Mouse (Mus musculus): ENCODE data around the gene Adam17.

The Adam17 gene

GRCm38 (mm10) chr12:21305741-21306140 lies 67.7 kb downstream of the Adam17 start:
- DNase-seq: no peak

GRCm38 (mm10) chr12:21302361-21302783 lies 71.1 kb downstream of the Adam17 start:
- no peak for DNase-seq

GRCm38 (mm10) chr12:21301932-21302331 lies 71.5 kb downstream of the Adam17 start:
- DNase-seq: no peak

GRCm38 (mm10) chr12:21301324-21301723 lies 72.1 kb downstream of the Adam17 start:
- no peak for DNase-seq

- no peak for DNase-seq
These were observed 74.6 kb downstream of the Adam17 start for GRCm38 (mm10) chr12:21298856-21299255.

GRCm38 (mm10) chr12:21289651-21290050 lies 83.8 kb downstream of the Adam17 start:
- DNase-seq: no peak

- DNase-seq: no peak
These were observed 84.6 kb downstream of the Adam17 start for GRCm38 (mm10) chr12:21288716-21289395.

GRCm38 (mm10) chr12:21286712-21287650 lies 86.5 kb downstream of the Adam17 start:
- DNase-seq: peak; percentile 29

- DNase-seq: peak; percentile 99
These were observed 87.2 kb downstream of the Adam17 start, which contains the start of gene Itgb1bp1 for GRCm38 (mm10) chr12:21286243-21286622. Gene Itgb1bp1, minus strand, starts transcription at chr12:21286284.

GRCm38 (mm10) chr12:21285508-21286242 lies 87.8 kb downstream of the Adam17 start:
- DNase-seq: no peak

- no peak for DNase-seq
These were observed 88.5 kb downstream of the Adam17 start, which contains the start of gene Cpsf3 for GRCm38 (mm10) chr12:21284761-21285441. Gene Cpsf3, plus strand, starts transcription at chr12:21285391.

GRCm38 (mm10) chr12:21277352-21277864 lies 96.0 kb downstream of the Adam17 start:
- no peak for DNase-seq

GRCm38 (mm10) chr12:21274446-21274845 lies 99.0 kb downstream of the Adam17 start:
- DNase-seq: no peak

Measured in embryo, embryonic 11 days (tissue).